Mouse (Mus musculus) ES-Bruce4 (cell line): ENCODE results near the gene Gm26602. TPM values are rescaled to one million over a fixed set of nuclear protein-coding genes. Genes with fewer than 3 reads are reported as not detected.
A peak's percentile ranks its signal among the peaks of the same experiment; 100 is the strongest.
"Not testable (repeated sequence)": the region's sequence is repeated elsewhere in the genome, so short reads cannot be mapped to it uniquely, and the experiment has no call there.

ENCODE experiments used
- H3K27ac ChIP-seq: 2 replicates; pipeline ENCODE4 v1.5.1; 2012; ENCODE audit warnings: low read length, inconsistent platforms; ENCODE audit not compliant: insufficient read depth
- H3K27me3 ChIP-seq: 2 replicates; pipeline ENCODE4 v1.6.1; 2012; ENCODE audit warnings: mild to moderate bottlenecking, low read length, inconsistent platforms; ENCODE audit not compliant: control insufficient read depth, poor library complexity, insufficient read depth, severe bottlenecking
- H3K36me3 ChIP-seq: 2 replicates; pipeline ENCODE4 v1.6.1; 2012; ENCODE audit warnings: inconsistent platforms, mild to moderate bottlenecking, low read length, moderate library complexity; ENCODE audit not compliant: control insufficient read depth, poor library complexity, insufficient read depth, severe bottlenecking
- H3K4me1 ChIP-seq: one replicate; pipeline ENCODE4 v1.8.1; 2011; ENCODE audit warnings: low read length; ENCODE audit not compliant: control insufficient read depth, insufficient read depth
- H3K4me3 ChIP-seq: 2 replicates; pipeline ENCODE4 v1.5.1; 2011; ENCODE audit warnings: low read depth, mild to moderate bottlenecking, low read length
- H3K9ac ChIP-seq: 2 replicates; pipeline ENCODE4 v1.6.1; 2012; ENCODE audit warnings: low read depth, mild to moderate bottlenecking, inconsistent platforms; ENCODE audit not compliant: poor library complexity, severe bottlenecking
- H3K9me3 ChIP-seq: replicated peaks from 2 replicates; pipeline ENCODE4 v1.6.1; 2012; ENCODE audit warnings: mild to moderate bottlenecking, low read length, inconsistent platforms; ENCODE audit not compliant: control insufficient read depth, poor library complexity, insufficient read depth, severe bottlenecking
- CTCF ChIP-seq: IDR thresholded peaks from one replicate; pipeline ENCODE4 v1.8.1; 2011; ENCODE audit warnings: low read depth, low read length
- EP300 ChIP-seq: IDR thresholded peaks from 2 replicates; pipeline ENCODE4 v1.6.1; 2011; ENCODE audit warnings: low read depth, low read length; ENCODE audit not compliant: insufficient read depth
- POLR2A ChIP-seq: IDR thresholded peaks from one replicate; pipeline ENCODE4 v1.8.1; 2011; ENCODE audit warnings: low read length; ENCODE audit not compliant: insufficient read depth
- polyA plus RNA-seq: library from polyadenylated mRNA; stranded (reverse); fragments of >200 nt; gene quantifications from 2 replicates; pipeline ENCODE4 v1.2.4, GENCODE M21; 2011; ENCODE audit warnings: low read depth; ENCODE audit not compliant: missing spikeins, insufficient read depth, insufficient read length

Gm26602 gene
- polyA plus RNA-seq, 1 experiment = not detected

- Histone ChIP-seq H3K4me1 (peaks cover 16% of the 10 kb centered on the region), H3K36me3 (peaks cover 4% of the 10 kb centered on the region), H3K27ac (peak overlapping the region; percentile 76; the same call in 1 of the 2 replicates), H3K27me3 (no peaks in the 10 kb centered on the region), H3K9me3 (no peaks in the 10 kb centered on the region), H3K9ac (no peak overlapping the region), H3K4me3 (no peak overlapping the region)
- TF ChIP-seq POLR2A (no peak), CTCF (no peak), EP300 (peak; percentile 79)
These were observed 46.0 kb downstream of the Gm26602 start for GRCm38 (mm10) chr10:79956643-79957154.

GRCm38 (mm10) chr10:79958140-79958816 lies 47.6 kb downstream of the Gm26602 start:
- Histone ChIP-seq H3K9me3 (no peaks in the 10 kb centered on the region), H3K9ac (0 out of 2 replicates have a peak overlapping the region, but pooled peaks have one; percentile 7), H3K27ac (no peak overlapping the region), H3K36me3 (peaks cover 13% of the 10 kb centered on the region), H3K4me3 (peak overlapping the region; percentile 57), H3K4me1 (peaks cover 16% of the 10 kb centered on the region), H3K27me3 (no peaks in the 10 kb centered on the region)
- peak; percentile 50; the same call in 1 of the 2 replicates for TF ChIP-seq EP300
- TF ChIP-seq POLR2A = no peak
- peak; percentile 98 for TF ChIP-seq CTCF

- H3K9ac ChIP-seq, H3K4me3 ChIP-seq, H3K9me3 ChIP-seq, H3K27ac ChIP-seq, H3K27me3 ChIP-seq: not testable (repeated sequence)
- Histone ChIP-seq H3K36me3 (peaks cover 21% of the 10 kb centered on the region), H3K4me1 (peaks cover 16% of the 10 kb centered on the region)
These were observed 48.8 kb downstream of the Gm26602 start for GRCm38 (mm10) chr10:79959412-79959811.

DNA sequence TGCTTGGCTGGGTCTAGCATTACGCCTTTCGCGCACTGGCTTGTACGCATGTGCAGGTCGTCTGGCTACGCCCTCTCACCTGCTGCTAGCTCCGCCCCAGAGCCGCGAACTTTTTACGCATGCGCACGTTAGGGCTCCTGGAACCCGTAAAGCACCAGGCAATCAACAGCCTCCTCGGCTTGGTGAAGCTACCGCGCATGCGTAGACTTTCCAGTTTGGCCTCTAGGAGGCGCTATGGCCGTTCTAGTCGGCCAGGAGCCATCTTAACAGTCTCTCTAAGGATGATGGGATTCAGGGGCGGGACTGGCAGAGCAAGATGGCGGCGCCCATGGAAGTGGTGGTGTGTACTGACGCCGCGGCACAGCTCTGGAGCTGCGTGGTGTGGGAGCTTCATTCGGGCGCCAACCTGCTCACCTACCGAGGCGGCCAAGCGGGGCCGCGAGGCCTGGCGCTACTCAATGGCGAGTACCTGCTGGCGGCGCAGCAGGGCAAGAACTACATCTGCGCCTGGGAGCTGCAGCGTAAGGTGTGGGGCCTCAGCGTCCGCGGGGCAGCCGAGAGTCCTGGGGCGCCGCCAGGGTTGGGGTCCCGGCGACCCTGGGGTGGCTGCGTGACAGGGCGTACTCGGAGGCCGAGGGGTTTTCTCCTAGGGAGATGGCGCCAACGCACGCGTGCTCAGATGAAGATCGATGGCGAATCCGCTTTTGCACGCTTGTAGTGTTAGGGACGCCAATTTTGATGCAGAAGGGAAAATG lies 49.4 kb downstream of the Gm26602 start, which contains the start of gene Wdr18:
TSS of gene Wdr18 (plus strand) at position 306 of the 755 bp plus-strand sequence.
- H3K4me1 ChIP-seq = peaks cover 15% of the 10 kb centered on the region
- no peaks in the 10 kb centered on the region for H3K9me3 ChIP-seq
- peak within 1 kb of the TSS; percentile 75 for H3K9ac ChIP-seq
- no peaks in the 10 kb centered on the region for H3K27me3 ChIP-seq
- H3K4me3 ChIP-seq = peak within 1 kb of the TSS; percentile 84
- no peak within 1 kb of the TSS for H3K27ac ChIP-seq
- TF ChIP-seq POLR2A = peak; percentile 31
- peak; percentile 96 for TF ChIP-seq CTCF
- TF ChIP-seq EP300 = no peak
- peaks cover 26% of the 10 kb centered on the region for H3K36me3 ChIP-seq

Other genes with a start within 250 kb of the Gm26602 start
- 1.9 and 2.6 TPM in 2 replicates for gene Madcam1, start 246.3 kb upstream of the Gm26602 start, polyA plus RNA-seq
- gene Tpgs1, start 241.5 kb upstream of the Gm26602 start, polyA plus RNA-seq = 11.3 and 14.5 TPM in 2 replicates
- 299 and 319 TPM in 2 replicates for gene Cdc34, start 228.7 kb upstream of the Gm26602 start, polyA plus RNA-seq
- gene Gzmm, start 221.8 kb upstream of the Gm26602 start, polyA plus RNA-seq = 2.8 and 3.6 TPM in 2 replicates
- gene Bsg, start 206.4 kb upstream of the Gm26602 start, polyA plus RNA-seq = 445 and 449 TPM in 2 replicates
- 7.3 and 8.4 TPM in 2 replicates for gene Hcn2, start 194.2 kb upstream of the Gm26602 start, polyA plus RNA-seq
- 21.9 and 23.0 TPM in 2 replicates for gene Polrmt, start 164.3 kb upstream of the Gm26602 start, polyA plus RNA-seq
- gene Fgf22, start 155.8 kb upstream of the Gm26602 start, polyA plus RNA-seq = 1.0 and 1.2 TPM in 2 replicates
- 49.6 and 61.5 TPM in 2 replicates for gene Rnf126, start 143.9 kb upstream of the Gm26602 start, polyA plus RNA-seq
- gene Fstl3, start 133.6 kb upstream of the Gm26602 start, polyA plus RNA-seq = 7.7 TPM in 2 replicates
- not detected in 2 replicates for gene Prss57, start 119.9 kb upstream of the Gm26602 start, polyA plus RNA-seq
- 53.3 and 53.7 TPM in 2 replicates for gene Palm, start 117.3 kb upstream of the Gm26602 start, polyA plus RNA-seq
- 4.0 and 6.4 TPM in 2 replicates for gene Misp, start 89.9 kb upstream of the Gm26602 start, polyA plus RNA-seq
- 628 and 695 TPM in 2 replicates for gene Ptbp1, start 56.4 kb upstream of the Gm26602 start, polyA plus RNA-seq
- gene Prtn3, start 36.4 kb upstream of the Gm26602 start, polyA plus RNA-seq = 8.7 and 13.1 TPM in 2 replicates
- gene Plppr3, start 36.2 kb upstream of the Gm26602 start, polyA plus RNA-seq = 6.4 and 8.3 TPM in 2 replicates
- not detected in 2 replicates for gene Elane, start 24.6 kb upstream of the Gm26602 start, polyA plus RNA-seq
- not detected in 2 replicates for gene Cfd, start 20.0 kb upstream of the Gm26602 start, polyA plus RNA-seq
- gene Med16, start 1.9 kb upstream of the Gm26602 start, polyA plus RNA-seq = 17.4 and 17.5 TPM in 2 replicates
- 0.25 and 1.2 TPM in 2 replicates for gene Kiss1r, start 6.1 kb downstream of the Gm26602 start, polyA plus RNA-seq
- 49.4 and 56.5 TPM in 2 replicates for gene R3hdm4, start 10.4 kb downstream of the Gm26602 start, polyA plus RNA-seq
- 31.1 and 36.5 TPM in 2 replicates for gene Arid3a, start 16.2 kb downstream of the Gm26602 start, polyA plus RNA-seq
- gene Wdr18, start 49.3 kb downstream of the Gm26602 start, polyA plus RNA-seq = 47.6 and 55.3 TPM in 2 replicates
- gene Grin3b, start 59.9 kb downstream of the Gm26602 start, polyA plus RNA-seq = not detected in 2 replicates
- 54.6 and 61.1 TPM in 2 replicates for gene Tmem259, start 73.5 kb downstream of the Gm26602 start, polyA plus RNA-seq
- 156 and 164 TPM in 2 replicates for gene Cnn2, start 77.7 kb downstream of the Gm26602 start, polyA plus RNA-seq
- 10.6 and 11.0 TPM in 2 replicates for gene Abca7, start 85.6 kb downstream of the Gm26602 start, polyA plus RNA-seq
- 6.5 and 6.9 TPM in 2 replicates for gene Arhgap45, start 105.8 kb downstream of the Gm26602 start, polyA plus RNA-seq
- gene Polr2e, start 128.9 kb downstream of the Gm26602 start, polyA plus RNA-seq = 176 and 180 TPM in 2 replicates
- gene Gpx4, start 136.3 kb downstream of the Gm26602 start, polyA plus RNA-seq = 479 and 507 TPM in 2 replicates
- gene Sbno2, start 194.7 kb downstream of the Gm26602 start, polyA plus RNA-seq = 36.1 and 37.3 TPM in 2 replicates
- gene Stk11, start 204.9 kb downstream of the Gm26602 start, polyA plus RNA-seq = 70.3 and 91.6 TPM in 2 replicates
- 242 and 255 TPM in 2 replicates for gene Atp5d, start 227.8 kb downstream of the Gm26602 start, polyA plus RNA-seq
- 29.8 and 33.4 TPM in 2 replicates for gene Cbarp, start 230.0 kb downstream of the Gm26602 start, polyA plus RNA-seq
- 67.4 and 73.2 TPM in 2 replicates for gene Midn, start 237.4 kb downstream of the Gm26602 start, polyA plus RNA-seq